Comparison of ENCODE assay signal across 16 mouse cellular contexts in genomic region chr15:86566111-86566510, GRCm38 (mm10).
DNase-seq lines count a peak whose midpoint lies in the region; ATAC-seq and TF ChIP-seq lines count a peak whose summit lies in the region.
"Had no signal": no experiment of that assay in that cellular context is flagged by ENCODE, and none has a peak within 500 bp of the region (broad histone marks: within the 10 kb centered on the region; RNA-seq: fewer than 3 reads in every experiment).

No protein-coding gene starts in this region.

- no peaks in the 10 kb centered on the region for H3K9me3 ChIP-seq in heart, postnatal 0 days (replicated peaks; ENCODE audit: control insufficient read depth, low read length)
- no peaks in the 10 kb centered on the region for H3K9me3 ChIP-seq in liver, postnatal 0 days (ENCODE audit: low read length)
- no peaks in the 10 kb centered on the region for H3K9me3 ChIP-seq in liver, embryonic 12.5 days (replicated peaks)
- H3K9me3 ChIP-seq: embryonic facial prominence, embryonic 13.5 days; forebrain, embryonic 10.5 days; heart, embryonic 12.5 days; midbrain, embryonic 15.5 days had no signal

- no peak overlapping the region for H3K4me2 ChIP-seq in heart, postnatal 0 days (ENCODE audit: low read depth, low read length)
- H3K4me2 ChIP-seq in liver, postnatal 0 days (ENCODE audit: low read depth, low read length), result no peak overlapping the region
- no peak overlapping the region for H3K4me2 ChIP-seq in liver, embryonic 12.5 days
- H3K4me2 ChIP-seq: embryonic facial prominence, embryonic 13.5 days; heart, embryonic 12.5 days; midbrain, embryonic 15.5 days had no signal

- no peak for TF ChIP-seq POLR2A in brain, embryonic 14.5 days (IDR thresholded peaks at IDR 0.05; ENCODE audit: borderline replicate concordance, extremely low read depth, insufficient read depth, insufficient read length, poor library complexity, severe bottlenecking)

- no peaks in the 10 kb centered on the region for H3K36me3 ChIP-seq in heart, postnatal 0 days (replicated peaks; ENCODE audit: control insufficient read depth, insufficient read depth, low read length)
- H3K36me3 ChIP-seq in liver, postnatal 0 days (replicated peaks; ENCODE audit: insufficient read depth, low read length), result no peaks in the 10 kb centered on the region
- H3K36me3 ChIP-seq in liver, embryonic 12.5 days, result no peaks in the 10 kb centered on the region
- H3K36me3 ChIP-seq: embryonic facial prominence, embryonic 13.5 days; forebrain, embryonic 10.5 days; heart, embryonic 12.5 days; midbrain, embryonic 15.5 days had no signal

- TF ChIP-seq CTCF in heart, postnatal 0 days (IDR thresholded peaks at IDR 0.05; ENCODE audit: low read depth), result peak; percentile 29
- 0 out of 2 replicates have a peak, but pooled peaks have one; percentile 12 for TF ChIP-seq CTCF in liver, postnatal 0 days (IDR thresholded peaks at IDR 0.05; ENCODE audit: low read depth)
- peak; percentile 32; the same call in 1 of the 2 replicates for TF ChIP-seq CTCF in brain, embryonic 14.5 days (IDR thresholded peaks at IDR 0.05; ENCODE audit: borderline replicate concordance, extremely low read depth, insufficient read depth, insufficient read length)

- no peak for ATAC-seq in heart, postnatal 0 days (ENCODE audit: insufficient read depth, low read depth)
- ATAC-seq in liver, postnatal 0 days, result no peak
- no peak for ATAC-seq in liver, embryonic 12.5 days
- ATAC-seq in granulocyte monocyte progenitor cell, adult 5-6 weeks (replicated peaks; ENCODE audit: poor library complexity, severe bottlenecking), result no peak
- ATAC-seq: midbrain, embryonic 15.5 days had no signal

- no peak overlapping the region for H3K9ac ChIP-seq in heart, postnatal 0 days (replicated peaks; ENCODE audit: low read depth, low read length)
- H3K9ac ChIP-seq in liver, postnatal 0 days (replicated peaks), result no peak overlapping the region
- no peak overlapping the region for H3K9ac ChIP-seq in liver, embryonic 12.5 days
- H3K9ac ChIP-seq: embryonic facial prominence, embryonic 13.5 days; heart, embryonic 12.5 days; midbrain, embryonic 15.5 days had no signal

- H3K27me3 ChIP-seq in heart, postnatal 0 days (ENCODE audit: control insufficient read depth, insufficient read depth, low read length), result no peaks in the 10 kb centered on the region; the same call in 1 of the 2 replicates
- H3K27me3 ChIP-seq in liver, postnatal 0 days (ENCODE audit: insufficient read depth, low read length), result no peaks in the 10 kb centered on the region
- no peaks in the 10 kb centered on the region for H3K27me3 ChIP-seq in liver, embryonic 12.5 days (replicated peaks)
- H3K27me3 ChIP-seq: embryonic facial prominence, embryonic 13.5 days; midbrain, embryonic 15.5 days had no signal

- DNase-seq in heart, postnatal 0 days (ENCODE audit: low spot score), result no peak
- no peak for DNase-seq in heart, postnatal 4 days
- no peak for DNase-seq in liver, postnatal 0 days
- DNase-seq in brain, embryonic 14.5 days (ENCODE audit: low read depth), result peak; percentile 27
- peak; percentile 9 for DNase-seq in thymus, postnatal 25 days
- DNase-seq: adrenal gland, postnatal 14 days; cerebellum, adult 9-11 months; kidney, postnatal 25 days; layer of hippocampus, postnatal 36 days; lung, adult 18-20 months had no signal

- TF ChIP-seq EP300 in heart, postnatal 0 days (IDR thresholded peaks at IDR 0.05; ENCODE audit: low read depth), result no peak
- TF ChIP-seq EP300 in liver, postnatal 0 days (IDR thresholded peaks at IDR 0.05; ENCODE audit: low read depth), result no peak

- H3K4me3 ChIP-seq in heart, postnatal 0 days (ENCODE audit: low read depth, low read length), result no peak overlapping the region
- H3K4me3 ChIP-seq in liver, postnatal 0 days (ENCODE audit: low read depth, low read length), result no peak overlapping the region
- no peak overlapping the region for H3K4me3 ChIP-seq in liver, embryonic 12.5 days
- H3K4me3 ChIP-seq: embryonic facial prominence, embryonic 13.5 days; forebrain, embryonic 10.5 days; heart, embryonic 12.5 days; midbrain, embryonic 15.5 days had no signal

- WGBS in heart, postnatal 0 days, result 63% methylated on average over 3 of the region's 3 CpGs
- WGBS in liver, postnatal 0 days (ENCODE audit: insufficient replicate concordance), result 61% methylated on average over 3 of the region's 3 CpGs
- 53% methylated on average over 3 of the region's 3 CpGs for WGBS in liver, embryonic 12.5 days (ENCODE audit: insufficient replicate concordance)

- no peaks in the 10 kb centered on the region for H3K4me1 ChIP-seq in heart, postnatal 0 days (ENCODE audit: control insufficient read depth, insufficient read depth)
- no peaks in the 10 kb centered on the region for H3K4me1 ChIP-seq in liver, postnatal 0 days (ENCODE audit: insufficient read depth)
- H3K4me1 ChIP-seq in liver, embryonic 12.5 days, result no peaks in the 10 kb centered on the region
- H3K4me1 ChIP-seq: embryonic facial prominence, embryonic 13.5 days; heart, embryonic 12.5 days; midbrain, embryonic 15.5 days had no signal

- H3K27ac ChIP-seq in heart, postnatal 0 days (ENCODE audit: low read depth), result no peak overlapping the region
- H3K27ac ChIP-seq in liver, postnatal 0 days (ENCODE audit: low read depth), result no peak overlapping the region
- H3K27ac ChIP-seq in liver, embryonic 12.5 days, result no peak overlapping the region
- H3K27ac ChIP-seq: embryonic facial prominence, embryonic 13.5 days; forebrain, embryonic 10.5 days; midbrain, embryonic 15.5 days had no signal

Comparison
In these comparisons a context has a peak if more than half of its experiments do, and no peak if none do; other contexts are left out.
1. DNase-seq: peak in brain, embryonic 14.5 days (single experiment) and thymus, postnatal 25 days (single experiment); none in heart, postnatal 0 days (single experiment), heart, postnatal 4 days (single experiment) and liver, postnatal 0 days (single experiment).
2. Peak in every context shown above with its lines, with median percentiles within 50 percentile points of each other: CTCF ChIP-seq.